Mouse (Mus musculus) granulocyte monocyte progenitor cell, adult 5-6 weeks (primary cell): Measurements from ENCODE around the gene Dtx2. TPM values are rescaled to one million over a fixed set of nuclear protein-coding genes. Genes with fewer than 3 reads are reported as not detected.

ENCODE experiments used
- ATAC-seq: replicated peaks from 2 replicates; pipeline ENCODE4 v1.8.0; 2016; ENCODE audit warnings: mild to moderate bottlenecking, moderate TSS enrichment, inconsistent platforms; ENCODE audit not compliant: poor library complexity, severe bottlenecking
- total RNA-seq, 2 experiments: library from RNA; stranded (forward) in 1 of 2; stranded (reverse) in 1 of 2; fragments of 200-712, 200-1000 nt in 1 of 2; fragments of >200 nt in 1 of 2; fragmentation: Nextera tagmentation in 1 of 2; gene quantifications; 2 replicates each; pipeline ENCODE4 v1.2.3; 2014 to 2017

The Dtx2 gene
- total RNA-seq, 2 experiments from 2014 or later: 8.1 to 20.2 TPM

DNA sequence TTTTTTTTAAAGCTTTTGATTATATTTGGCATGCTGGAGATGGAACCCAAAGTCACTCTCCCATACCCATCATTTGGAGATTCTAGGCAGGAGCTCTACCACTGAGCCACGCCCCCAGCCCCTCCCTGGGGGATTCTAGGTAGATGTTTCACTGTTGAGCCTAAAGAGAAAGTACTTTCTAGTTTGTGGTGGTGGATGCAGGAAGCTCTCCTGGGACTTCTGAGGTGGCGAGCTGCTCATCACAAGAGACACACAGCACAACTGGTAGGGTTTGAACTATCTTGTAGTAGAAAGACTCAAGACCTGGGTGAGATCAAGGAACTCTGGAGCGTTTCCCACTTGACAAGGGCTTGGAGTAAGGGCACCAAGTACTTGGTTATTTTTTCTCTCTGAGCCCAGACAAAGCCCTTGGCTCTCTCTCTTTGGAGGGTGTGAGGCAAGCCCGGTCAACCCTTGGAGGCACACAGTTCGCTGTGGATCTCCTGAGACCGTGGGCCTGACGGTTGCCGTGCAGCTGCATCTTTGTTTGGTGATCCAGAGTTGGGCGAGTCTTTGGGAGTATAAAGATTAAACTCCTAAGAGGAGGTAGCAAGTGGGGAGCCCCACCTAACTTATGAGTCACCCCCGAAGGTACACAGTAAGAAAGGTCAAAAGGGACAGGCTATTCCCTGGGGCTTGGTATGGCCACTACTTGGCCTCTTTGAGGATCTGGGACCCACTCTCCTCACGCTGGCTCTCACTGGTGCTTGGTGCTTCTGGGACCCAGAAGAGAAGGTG is 59.9 kb downstream of the Dtx2 start, which contains the start of gene Upk3bl:
TSS of gene Upk3bl (plus strand) at position 192 of the 777 bp plus-strand sequence.
- no peak for ATAC-seq

DNA sequence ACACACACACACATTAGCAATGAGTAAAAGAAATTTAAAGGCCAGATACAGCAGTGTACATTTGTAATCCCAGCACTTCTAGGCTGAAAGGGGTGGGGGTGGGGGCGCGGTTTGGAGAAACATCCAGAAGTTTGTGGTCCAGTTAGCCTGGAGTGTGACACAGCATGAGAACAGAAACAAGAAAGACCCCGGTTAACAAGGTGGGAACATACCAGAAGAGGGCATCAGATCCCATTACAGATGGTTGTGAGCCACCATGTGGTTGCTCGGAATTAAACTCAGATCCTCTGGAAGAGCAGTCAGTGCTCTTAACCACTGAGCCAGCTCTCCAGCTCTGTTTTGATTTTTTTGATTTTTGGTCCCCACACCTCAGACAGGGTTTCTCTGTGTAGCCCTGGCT is 61.5 kb downstream of the Dtx2 start:
- no peak for ATAC-seq

GRCm38 (mm10) chr5:136057085-136057484 is 62.5 kb downstream of the Dtx2 start:
- ATAC-seq: no peak

DNA sequence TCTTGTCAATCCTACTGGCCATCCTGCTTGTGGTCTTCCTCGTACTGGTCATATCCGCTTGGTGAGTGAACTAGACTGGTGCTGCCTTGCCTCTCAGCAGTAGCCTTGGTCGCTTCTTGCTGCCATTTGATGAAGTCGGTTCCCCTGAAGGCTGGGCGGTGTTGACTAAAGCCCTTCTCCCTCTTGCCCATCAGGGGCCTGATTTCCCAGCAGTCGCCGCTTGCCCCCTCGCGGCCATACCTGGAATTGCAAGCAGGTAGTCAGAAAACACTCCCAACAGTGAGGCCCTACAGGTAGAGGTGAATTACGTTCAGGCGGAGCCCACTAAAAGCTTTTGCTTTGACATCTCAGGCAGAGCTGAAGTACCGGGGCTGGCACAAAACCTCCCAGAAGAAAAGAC is 67.0 kb downstream of the Dtx2 start:
- peak; percentile 74 for ATAC-seq

DNA sequence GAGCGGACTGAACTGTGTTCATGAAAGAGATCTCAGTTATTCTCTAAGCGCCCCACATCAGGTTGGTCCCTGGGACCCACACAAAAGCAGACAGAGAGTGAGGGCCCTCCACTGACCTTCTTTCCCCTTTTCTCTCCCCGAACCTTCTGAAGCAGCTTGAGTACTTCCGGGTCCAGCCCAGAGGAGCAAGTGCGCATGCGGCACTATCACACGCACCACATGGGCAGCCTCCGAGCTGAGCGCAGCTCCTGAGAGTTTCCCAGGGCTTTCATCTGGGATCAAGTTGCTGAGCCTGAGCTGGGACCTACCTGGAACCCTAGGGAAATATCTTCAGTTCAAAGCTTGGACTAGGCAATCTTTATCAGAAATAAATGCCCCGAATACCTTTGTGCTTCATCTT is 69.3 kb downstream of the Dtx2 start:
- no peak for ATAC-seq

DNA sequence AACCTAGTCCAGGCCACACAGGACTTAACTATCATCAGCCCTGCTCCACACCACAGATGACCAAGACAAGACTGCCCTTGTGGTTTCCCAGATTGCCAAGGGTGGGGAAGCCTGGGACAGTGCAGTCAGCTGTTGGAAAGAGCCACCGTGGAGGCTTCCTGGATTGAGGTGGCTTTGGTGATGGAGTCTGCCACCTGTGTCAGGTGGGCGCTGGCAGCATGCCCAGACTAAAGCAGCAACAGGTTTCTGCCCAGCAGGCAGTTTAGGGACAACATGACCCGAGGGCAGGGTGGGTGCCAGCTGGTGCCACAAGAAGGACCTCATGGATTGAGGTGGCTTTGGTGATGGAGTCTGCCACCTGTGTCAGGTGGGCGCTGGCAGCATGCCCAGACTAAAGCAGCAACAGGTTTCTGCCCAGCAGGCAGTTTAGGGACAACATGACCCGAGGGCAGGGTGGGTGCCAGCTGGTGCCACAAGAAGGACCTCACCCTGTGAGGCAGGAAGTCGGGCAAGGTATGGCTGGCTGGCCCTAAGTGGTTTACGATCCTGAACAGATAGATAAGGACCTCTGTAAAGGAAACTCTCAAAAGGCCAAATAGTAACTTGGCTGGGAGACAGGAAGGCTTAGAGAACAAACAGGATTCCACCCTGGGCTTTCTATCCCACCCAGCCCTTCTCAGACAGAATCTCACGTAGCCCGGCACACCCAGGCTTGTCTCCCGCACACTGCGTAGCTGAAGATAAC is 72.0 kb downstream of the Dtx2 start:
- peak; percentile 22; the same call in 1 of the 2 replicates for ATAC-seq

DNA sequence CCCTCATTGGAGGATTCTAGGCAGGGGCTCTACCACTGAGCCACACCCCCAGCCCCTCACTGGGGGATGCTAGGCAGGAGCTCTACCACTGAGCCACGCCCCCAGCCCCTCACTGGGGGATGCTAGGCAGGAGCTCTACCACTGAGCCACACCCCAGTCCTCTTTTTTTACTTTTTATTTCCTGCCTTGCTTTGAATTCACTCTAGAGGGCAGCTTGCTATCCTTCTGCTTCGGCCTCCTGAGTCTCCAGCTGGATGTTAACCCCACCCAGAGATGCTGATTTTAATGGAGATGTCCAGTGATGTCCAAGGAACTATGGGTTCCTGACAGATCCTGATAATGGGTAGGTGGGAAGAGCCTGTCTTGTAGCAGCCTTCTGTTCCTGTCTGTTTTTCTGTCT is 74.8 kb downstream of the Dtx2 start:
- ATAC-seq: no peak

DNA sequence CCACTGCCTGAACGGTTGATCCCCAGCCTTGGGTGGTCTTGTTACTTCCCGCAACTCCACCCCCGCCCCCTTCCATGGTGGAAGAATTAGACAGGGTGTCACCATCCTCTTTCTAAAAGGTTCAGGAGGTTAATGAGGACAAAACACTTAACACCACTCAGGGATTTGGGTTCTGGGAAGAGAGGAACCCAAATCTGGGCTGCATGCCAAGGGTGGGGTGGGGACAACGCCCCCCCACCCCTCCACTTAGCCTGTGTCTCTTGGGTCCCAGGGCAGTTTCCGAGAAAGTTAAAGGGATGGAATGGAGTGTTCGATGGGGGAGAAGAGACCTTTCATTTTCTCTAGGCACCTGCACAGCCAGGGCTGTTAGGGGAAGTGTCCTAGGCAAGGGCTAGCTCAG is 78.5 kb downstream of the Dtx2 start:
- no peak for ATAC-seq

GRCm38 (mm10) chr5:136073526-136073925 is 78.9 kb downstream of the Dtx2 start:
- ATAC-seq: no peak

GRCm38 (mm10) chr5:136075076-136075475 is 80.5 kb downstream of the Dtx2 start:
- ATAC-seq: no peak

DNA sequence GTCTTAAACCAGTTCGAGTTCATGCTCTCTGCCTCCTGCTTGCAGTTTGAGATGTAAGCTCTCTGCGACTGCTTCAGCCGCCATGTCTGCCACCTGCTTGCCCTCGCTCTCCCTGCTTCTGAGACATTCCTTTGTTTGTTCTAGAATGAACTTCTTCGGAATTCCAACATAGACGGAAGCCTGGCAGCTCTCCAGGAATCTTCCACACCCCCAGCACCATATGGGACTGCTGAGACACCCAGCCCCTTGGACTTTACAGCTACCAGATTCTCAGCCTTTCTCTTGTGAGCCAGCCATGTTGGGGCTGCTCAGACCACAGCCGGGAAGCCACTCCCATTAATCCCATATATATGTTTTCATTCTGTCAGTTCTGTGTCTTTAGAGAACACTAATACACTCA is 81.7 kb downstream of the Dtx2 start:
- ATAC-seq: no peak; the same call in 1 of the 2 replicates

- ATAC-seq: peak; percentile 19; the same call in 1 of the 2 replicates
These were observed 82.5 kb downstream of the Dtx2 start for GRCm38 (mm10) chr5:136077001-136077550.

DNA sequence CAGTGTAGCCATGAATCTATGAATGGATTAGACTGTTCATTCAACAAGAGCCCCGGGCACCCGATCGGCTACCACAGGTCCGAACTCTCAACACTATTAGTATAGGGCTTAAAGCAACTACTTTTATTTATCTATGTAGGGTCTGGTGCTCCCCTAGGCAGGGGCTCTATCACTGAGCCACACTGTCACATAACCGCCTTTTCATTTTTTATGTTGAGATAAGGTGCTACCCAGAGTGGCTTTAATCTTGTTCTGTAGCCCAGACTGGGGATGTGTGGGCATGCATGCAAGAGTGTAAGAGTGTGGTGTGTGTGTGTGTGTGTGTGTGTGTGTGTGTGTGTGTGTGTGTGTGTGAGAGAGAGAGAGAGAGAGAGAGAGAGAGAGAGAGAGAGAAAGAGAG is 83.5 kb downstream of the Dtx2 start:
- no peak for ATAC-seq

DNA sequence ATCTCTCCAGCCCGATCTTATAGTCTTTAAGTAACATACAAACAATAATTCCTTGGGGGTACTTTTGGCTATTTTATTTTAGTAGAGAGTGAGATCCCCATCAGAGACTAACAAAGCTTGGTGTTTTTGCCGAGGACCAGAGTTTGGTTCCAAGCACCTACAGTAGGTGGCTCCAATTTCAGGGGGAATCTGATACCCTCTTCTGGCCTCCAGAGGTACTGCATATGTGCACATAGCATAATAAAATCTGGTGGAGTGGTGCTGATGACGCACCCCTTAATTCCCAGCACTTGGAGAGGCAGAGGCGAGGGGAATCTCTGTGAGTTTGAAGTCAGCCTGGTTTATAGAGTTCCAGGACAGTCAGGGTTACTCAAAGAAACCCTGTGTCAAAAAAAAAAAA is 87.7 kb downstream of the Dtx2 start:
- no peak for ATAC-seq

Other genes with a start within 250 kb of the Dtx2 start
- not detected in 2 replicates for gene Styxl1, start 216.4 kb upstream of the Dtx2 start, total RNA-seq (2014; fragmentation: Nextera tagmentation)
- gene Styxl1, start 216.4 kb upstream of the Dtx2 start, total RNA-seq (2017): 2.1 TPM in 1 of 2 replicates, not detected in the other
- gene Mdh2, start 216.3 kb upstream of the Dtx2 start, total RNA-seq (2014; fragmentation: Nextera tagmentation): 299 and 328 TPM in 2 replicates
- 154 and 224 TPM in 2 replicates for gene Mdh2, start 216.3 kb upstream of the Dtx2 start, total RNA-seq (2017)
- gene Srrm3, start 187.9 kb upstream of the Dtx2 start, total RNA-seq (2014; fragmentation: Nextera tagmentation): not detected in 2 replicates
- not detected in 2 replicates for gene Srrm3, start 187.9 kb upstream of the Dtx2 start, total RNA-seq (2017)
- not detected in 2 replicates for gene Hspb1, start 106.9 kb upstream of the Dtx2 start, total RNA-seq (2014; fragmentation: Nextera tagmentation)
- not detected in 2 replicates for gene Hspb1, start 106.9 kb upstream of the Dtx2 start, total RNA-seq (2017)
- gene Ywhag, start 60.2 kb upstream of the Dtx2 start, total RNA-seq (2014; fragmentation: Nextera tagmentation): 97.2 and 120 TPM in 2 replicates
- gene Ywhag, start 60.2 kb upstream of the Dtx2 start, total RNA-seq (2017): 92.2 and 107 TPM in 2 replicates
- gene Ssc4d, start 20.3 kb upstream of the Dtx2 start, total RNA-seq (2014; fragmentation: Nextera tagmentation): 1.8 and 5.0 TPM in 2 replicates
- 0.90 TPM in 1 of 2 replicates, not detected in the other for gene Ssc4d, start 20.3 kb upstream of the Dtx2 start, total RNA-seq (2017)
- not detected in 2 replicates for gene Zp3, start 14.7 kb upstream of the Dtx2 start, total RNA-seq (2014; fragmentation: Nextera tagmentation)
- gene Zp3, start 14.7 kb upstream of the Dtx2 start, total RNA-seq (2017): not detected in 2 replicates
- gene Upk3b, start 43.7 kb downstream of the Dtx2 start, total RNA-seq (2014; fragmentation: Nextera tagmentation): not detected in 2 replicates
- gene Upk3b, start 43.7 kb downstream of the Dtx2 start, total RNA-seq (2017): 0.04 TPM in 1 of 2 replicates, not detected in the other
- gene Upk3bl, start 59.7 kb downstream of the Dtx2 start, total RNA-seq (2014; fragmentation: Nextera tagmentation): 5.6 TPM in 1 of 2 replicates, not detected in the other
- 1.7 TPM in 1 of 2 replicates, not detected in the other for gene Upk3bl, start 59.7 kb downstream of the Dtx2 start, total RNA-seq (2017)
- 43.2 and 82.3 TPM in 2 replicates for gene Rasa4, start 89.1 kb downstream of the Dtx2 start, total RNA-seq (2014; fragmentation: Nextera tagmentation)
- 24.8 and 25.0 TPM in 2 replicates for gene Rasa4, start 89.1 kb downstream of the Dtx2 start, total RNA-seq (2017)
- gene Polr2j, start 121.8 kb downstream of the Dtx2 start, total RNA-seq (2014; fragmentation: Nextera tagmentation): 156 and 159 TPM in 2 replicates
- gene Polr2j, start 121.8 kb downstream of the Dtx2 start, total RNA-seq (2017): 125 and 128 TPM in 2 replicates
- 31.5 and 33.0 TPM in 2 replicates for gene Lrwd1, start 141.3 kb downstream of the Dtx2 start, total RNA-seq (2014; fragmentation: Nextera tagmentation)
- gene Lrwd1, start 141.3 kb downstream of the Dtx2 start, total RNA-seq (2017): 46.3 and 70.4 TPM in 2 replicates
- gene Alkbh4, start 141.3 kb downstream of the Dtx2 start, total RNA-seq (2014; fragmentation: Nextera tagmentation): 13.7 and 18.2 TPM in 2 replicates
- gene Alkbh4, start 141.3 kb downstream of the Dtx2 start, total RNA-seq (2017): 5.3 and 11.9 TPM in 2 replicates
- 24.7 and 38.2 TPM in 2 replicates for gene Orai2, start 175.9 kb downstream of the Dtx2 start, total RNA-seq (2014; fragmentation: Nextera tagmentation)
- 26.6 and 29.0 TPM in 2 replicates for gene Orai2, start 175.9 kb downstream of the Dtx2 start, total RNA-seq (2017)
- gene Prkrip1, start 204.2 kb downstream of the Dtx2 start, total RNA-seq (2014; fragmentation: Nextera tagmentation): 32.2 and 42.1 TPM in 2 replicates
- 45.2 and 89.4 TPM in 2 replicates for gene Prkrip1, start 204.2 kb downstream of the Dtx2 start, total RNA-seq (2017)